Mouse (Mus musculus): Measurements from ENCODE around the gene Dgkz. TPM values are rescaled to one million over a fixed set of nuclear protein-coding genes. Genes with fewer than 3 reads are reported as not detected.

Gene Dgkz
- total and polyA plus RNA-seq, 2 experiments from 2014 or later: 40.7 to 163 TPM

DNA sequence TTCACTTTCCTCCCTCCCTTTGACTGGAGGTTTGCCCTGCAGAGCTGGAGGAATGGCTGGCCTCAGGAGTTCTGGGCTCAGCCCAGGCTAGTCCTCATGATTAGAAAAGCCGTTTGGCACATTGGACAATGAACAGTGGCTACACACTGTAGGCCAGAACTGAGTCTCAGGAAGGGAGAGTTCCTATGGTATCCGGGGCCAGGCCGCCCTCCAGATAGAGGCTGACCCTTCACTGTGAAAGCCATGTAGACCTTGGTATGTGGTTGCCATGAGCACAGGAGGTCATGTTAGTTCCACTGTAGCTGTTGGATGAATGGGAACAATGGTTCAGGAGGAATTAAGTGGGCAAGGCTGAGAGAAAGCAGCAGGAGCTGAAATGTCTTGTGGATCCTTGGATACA lies 17.7 kb upstream of the Dgkz start:
- DNase-seq (ENCODE audit: low spot score): no peak
- 36% methylated on average over 3 of the region's 3 CpGs for WGBS
- no peak for TF ChIP-seq CTCF (IDR thresholded peaks at IDR 0.05; ENCODE audit: low read depth)
- no peak overlapping the region for H3K27ac ChIP-seq
- H3K4me2 ChIP-seq (ENCODE audit: low read depth, low read length): no peak overlapping the region
- H3K27me3 ChIP-seq (ENCODE audit: insufficient read depth, low read length): no peaks in the 10 kb centered on the region
- no peak overlapping the region for H3K4me3 ChIP-seq (ENCODE audit: low read length)
- H3K9ac ChIP-seq (replicated peaks; ENCODE audit: low read length): no peak overlapping the region
- H3K4me1 ChIP-seq (ENCODE audit: insufficient read depth, low read length): no peaks in the 10 kb centered on the region
- H3K36me3 ChIP-seq (ENCODE audit: insufficient read depth, low read length): no peaks in the 10 kb centered on the region
- ATAC-seq: peak; percentile 71
- no peaks in the 10 kb centered on the region for H3K9me3 ChIP-seq (ENCODE audit: low read length)

- H3K9ac ChIP-seq (replicated peaks; ENCODE audit: low read length): no peak overlapping the region
- H3K4me2 ChIP-seq (ENCODE audit: low read depth, low read length): no peak overlapping the region
- DNase-seq (ENCODE audit: low spot score): no peak
- H3K4me1 ChIP-seq (ENCODE audit: insufficient read depth, low read length): no peaks in the 10 kb centered on the region
- no peaks in the 10 kb centered on the region for H3K27me3 ChIP-seq (ENCODE audit: insufficient read depth, low read length)
- H3K4me3 ChIP-seq (ENCODE audit: low read length): no peak overlapping the region
- no peak overlapping the region for H3K27ac ChIP-seq
- TF ChIP-seq CTCF (IDR thresholded peaks at IDR 0.05; ENCODE audit: low read depth): peak; percentile 54
- no peak for ATAC-seq
- H3K9me3 ChIP-seq (ENCODE audit: low read length): no peaks in the 10 kb centered on the region
- H3K36me3 ChIP-seq (ENCODE audit: insufficient read depth, low read length): no peaks in the 10 kb centered on the region
Measured at GRCm38 (mm10) chr2:91989750-91990149, 14.1 kb upstream of the Dgkz start.

- Histone ChIP-seq H3K27ac (no peak overlapping the region), H3K4me3 (ENCODE audit: low read length) (no peak overlapping the region), H3K36me3 (ENCODE audit: insufficient read depth, low read length) (no peaks in the 10 kb centered on the region), H3K9me3 (ENCODE audit: low read length) (no peaks in the 10 kb centered on the region), H3K27me3 (ENCODE audit: insufficient read depth, low read length) (no peaks in the 10 kb centered on the region), H3K4me1 (ENCODE audit: insufficient read depth, low read length) (peaks cover 4% of the 10 kb centered on the region; the same call in 1 of the 2 replicates), H3K4me2 (ENCODE audit: low read depth, low read length) (no peak overlapping the region), H3K9ac (replicated peaks; ENCODE audit: low read length) (no peak overlapping the region)
- ATAC-seq (peak; percentile 44), DNase-seq (ENCODE audit: low spot score) (peak; percentile 91)
- 3% methylated on average over 3 of the region's 3 CpGs for WGBS
- TF ChIP-seq CTCF (IDR thresholded peaks at IDR 0.05; ENCODE audit: low read depth): peak; percentile 94
Measured at GRCm38 (mm10) chr2:91987542-91987941, 11.9 kb upstream of the Dgkz start.

- no peak overlapping the region for H3K9ac ChIP-seq (replicated peaks; ENCODE audit: low read length)
- H3K9me3 ChIP-seq (ENCODE audit: low read length): no peaks in the 10 kb centered on the region
- peak; percentile 73 for DNase-seq (ENCODE audit: low spot score)
- no peak overlapping the region for H3K4me2 ChIP-seq (ENCODE audit: low read depth, low read length)
- H3K4me1 ChIP-seq (ENCODE audit: insufficient read depth, low read length): peaks cover 4% of the 10 kb centered on the region; the same call in 1 of the 2 replicates
- H3K36me3 ChIP-seq (ENCODE audit: insufficient read depth, low read length): no peaks in the 10 kb centered on the region
- peak; percentile 56 for ATAC-seq
- no peaks in the 10 kb centered on the region for H3K27me3 ChIP-seq (ENCODE audit: insufficient read depth, low read length)
- 4% methylated on average over 5 of the region's 5 CpGs for WGBS
- H3K4me3 ChIP-seq (ENCODE audit: low read length): no peak overlapping the region
- no peak overlapping the region for H3K27ac ChIP-seq
- peak; percentile 65 for TF ChIP-seq CTCF (IDR thresholded peaks at IDR 0.05; ENCODE audit: low read depth)
Measured at GRCm38 (mm10) chr2:91986071-91986470, 10.4 kb upstream of the Dgkz start.

GRCm38 (mm10) chr2:91984906-91985525 lies 9.4 kb upstream of the Dgkz start:
- no peak for DNase-seq (ENCODE audit: low spot score)
- WGBS: 47% methylated on average over 9 of the region's 9 CpGs
- no peak for TF ChIP-seq CTCF (IDR thresholded peaks at IDR 0.05; ENCODE audit: low read depth)
- Histone ChIP-seq H3K4me1 (ENCODE audit: insufficient read depth, low read length) (peaks cover 4% of the 10 kb centered on the region; the same call in 1 of the 2 replicates), H3K27me3 (ENCODE audit: insufficient read depth, low read length) (no peaks in the 10 kb centered on the region), H3K36me3 (ENCODE audit: insufficient read depth, low read length) (no peaks in the 10 kb centered on the region), H3K4me2 (ENCODE audit: low read depth, low read length) (peak overlapping the region; percentile 42; the same call in 1 of the 2 replicates), H3K9ac (replicated peaks; ENCODE audit: low read length) (no peak overlapping the region), H3K27ac (no peak overlapping the region), H3K9me3 (ENCODE audit: low read length) (no peaks in the 10 kb centered on the region), H3K4me3 (ENCODE audit: low read length) (no peak overlapping the region)
- ATAC-seq: no peak

- Histone ChIP-seq H3K4me3 (ENCODE audit: low read length) (no peak overlapping the region), H3K27me3 (ENCODE audit: insufficient read depth, low read length) (no peaks in the 10 kb centered on the region), H3K27ac (0 out of 2 replicates have a peak overlapping the region, but pooled peaks have one; percentile 26), H3K4me1 (ENCODE audit: insufficient read depth, low read length) (peaks cover 4% of the 10 kb centered on the region; the same call in 1 of the 2 replicates), H3K4me2 (ENCODE audit: low read depth, low read length) (peak overlapping the region; percentile 42), H3K9me3 (ENCODE audit: low read length) (no peaks in the 10 kb centered on the region), H3K9ac (replicated peaks; ENCODE audit: low read length) (0 out of 2 replicates have a peak overlapping the region, but pooled peaks have one; percentile 13), H3K36me3 (ENCODE audit: insufficient read depth, low read length) (no peaks in the 10 kb centered on the region)
- ATAC-seq: peak; percentile 70
- 1% methylated on average over 7 of the region's 13 CpGs for WGBS
- DNase-seq (ENCODE audit: low spot score): peak; percentile 49
- no peak for TF ChIP-seq CTCF (IDR thresholded peaks at IDR 0.05; ENCODE audit: low read depth)
Measured at GRCm38 (mm10) chr2:91984439-91984838, 8.8 kb upstream of the Dgkz start.

DNA sequence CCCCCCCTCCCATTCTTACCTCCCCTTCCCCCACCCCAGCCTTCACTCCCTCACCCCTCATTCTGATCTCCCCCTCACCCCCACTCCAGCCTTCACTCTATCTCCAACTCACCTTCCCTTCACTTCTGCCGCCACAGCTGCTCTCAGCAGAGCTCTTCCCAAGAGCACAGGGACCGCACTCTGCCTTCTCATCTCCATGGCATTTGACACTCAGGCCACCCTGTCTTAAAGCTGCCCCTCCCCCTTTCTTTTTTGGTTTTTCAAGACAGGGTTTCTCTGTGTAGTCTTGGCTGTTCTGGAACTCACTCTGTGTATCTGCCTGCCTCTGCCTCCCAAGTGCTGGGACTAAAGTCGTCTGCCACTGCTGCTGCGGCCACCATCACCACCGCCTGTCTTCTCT lies 5.2 kb upstream of the Dgkz start:
- H3K4me1 ChIP-seq (ENCODE audit: insufficient read depth, low read length): peaks cover 11% of the 10 kb centered on the region; the same call in 1 of the 2 replicates
- no peaks in the 10 kb centered on the region for H3K36me3 ChIP-seq (ENCODE audit: insufficient read depth, low read length)
- H3K9me3 ChIP-seq (ENCODE audit: low read length): no peaks in the 10 kb centered on the region
- TF ChIP-seq CTCF (IDR thresholded peaks at IDR 0.05; ENCODE audit: low read depth): no peak
- 51% methylated on average over 5 of the region's 5 CpGs for WGBS
- no peak overlapping the region for H3K27ac ChIP-seq
- DNase-seq (ENCODE audit: low spot score) (no peak), ATAC-seq (no peak)
- no peak overlapping the region for H3K9ac ChIP-seq (replicated peaks; ENCODE audit: low read length)
- no peaks in the 10 kb centered on the region for H3K27me3 ChIP-seq (ENCODE audit: insufficient read depth, low read length)
- no peak overlapping the region for H3K4me3 ChIP-seq (ENCODE audit: low read length)
- H3K4me2 ChIP-seq (ENCODE audit: low read depth, low read length): no peak overlapping the region
